Mouse (Mus musculus): ENCODE results near the gene Mgat4e. TPM values are rescaled to one million over a fixed set of nuclear protein-coding genes. Genes with fewer than 3 reads are reported as not detected.

Gene Mgat4e
- total and polyA plus RNA-seq, 3 experiments: not detected

DNA sequence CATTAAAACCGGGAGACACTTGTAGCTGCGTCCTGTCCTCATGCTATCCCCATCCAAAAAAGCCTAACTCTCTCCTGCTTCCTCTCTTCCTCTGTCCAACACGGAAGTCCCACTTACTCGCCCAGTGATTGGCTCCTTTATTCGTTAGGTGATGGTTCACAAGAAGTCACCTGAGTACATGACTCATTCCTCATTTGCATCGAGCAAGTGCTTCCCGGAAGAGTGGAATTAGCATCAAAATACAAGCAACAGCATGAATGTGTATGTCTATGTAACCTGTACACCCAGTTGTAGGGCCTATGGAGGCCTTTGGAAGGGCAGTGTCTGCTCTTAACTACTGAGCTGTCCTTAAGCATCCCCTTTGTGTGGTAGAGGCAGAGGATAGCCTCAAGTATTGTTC lies 57.2 kb downstream of the Mgat4e start:
- Histone ChIP-seq H3K4me1 (ENCODE audit: control insufficient read depth, insufficient read depth, low read length) (peaks cover 4% of the 10 kb centered on the region), H3K79me2 (replicated peaks; ENCODE audit: control insufficient read depth, insufficient read depth, low read length) (no peaks in the 10 kb centered on the region; the same call in 1 of the 2 replicates), H3K9ac (ENCODE audit: low read depth, low read length) (no peak overlapping the region), H3K27ac (no peak overlapping the region), H3K27me3 (ENCODE audit: control insufficient read depth, insufficient read depth, low read length) (no peaks in the 10 kb centered on the region), H3K4me3 (no peak overlapping the region), H3K36me3 (ENCODE audit: control insufficient read depth, insufficient read depth, low read length) (peaks cover 2% of the 10 kb centered on the region; the same call in 1 of the 2 replicates)
- intact Hi-C loops (cut with DNase I): loop anchor here (5.0 kb wide), 1 partner anchor 75 kb away; the partner anchor contains the start of gene Adipor1
- no peak for DNase-seq
- TF ChIP-seq EP300 (IDR thresholded peaks at IDR 0.05; ENCODE audit: insufficient read depth, low read depth, low read length) (no peak), CTCF (IDR thresholded peaks at IDR 0.05) (no peak), POLR2A (IDR thresholded peaks at IDR 0.05; ENCODE audit: insufficient read depth, low read depth, low read length) (no peak)
- 79% methylated on average over 7 of the region's 7 CpGs for WGBS

Other genes starting within 250 kb of the Mgat4e start
- gene Ppfia4, start 216.8 kb downstream of the Mgat4e start, total RNA-seq (2021): under 1 TPM; 0.80 to 0.94 TPM
- gene Ppfia4, start 216.8 kb downstream of the Mgat4e start, polyA plus RNA-seq (2012; rRNA removed): 4.4 and 4.9 TPM in 2 replicates
- 10 to 100 TPM; 17.8 to 18.7 TPM for gene Tmem183a, start 187.7 kb downstream of the Mgat4e start, total RNA-seq (2021)
- 22.9 and 45.8 TPM in 2 replicates for gene Tmem183a, start 187.7 kb downstream of the Mgat4e start, polyA plus RNA-seq (2012; rRNA removed)
- gene 4933406M09Rik, start 163.7 kb downstream of the Mgat4e start, total RNA-seq (2021): not detected
- not detected in 2 replicates for gene 4933406M09Rik, start 163.7 kb downstream of the Mgat4e start, polyA plus RNA-seq (2012; rRNA removed)
- 10 to 100 TPM; 21.0 to 24.1 TPM for gene Cyb5r1, start 144.1 kb downstream of the Mgat4e start, total RNA-seq (2021)
- 41.8 and 42.8 TPM in 2 replicates for gene Cyb5r1, start 144.1 kb downstream of the Mgat4e start, polyA plus RNA-seq (2012; rRNA removed)
- 100 to 1,000 TPM; 140 TPM for gene Adipor1, start 134.3 kb downstream of the Mgat4e start, total RNA-seq (2021)
- gene Adipor1, start 134.3 kb downstream of the Mgat4e start, polyA plus RNA-seq (2012; rRNA removed): 148 and 177 TPM in 2 replicates
- gene Klhl12, start 94.2 kb downstream of the Mgat4e start, total RNA-seq (2021): 10 to 100 TPM; 20.2 to 21.8 TPM
- 9.3 and 15.7 TPM in 2 replicates for gene Klhl12, start 94.2 kb downstream of the Mgat4e start, polyA plus RNA-seq (2012; rRNA removed)
- gene Rabif, start 55.0 kb downstream of the Mgat4e start, total RNA-seq (2021): 1 to 10 TPM; 8.6 to 9.1 TPM
- gene Rabif, start 55.0 kb downstream of the Mgat4e start, polyA plus RNA-seq (2012; rRNA removed): 9.1 and 14.9 TPM in 2 replicates
- 10 to 100 TPM; 11.6 to 13.2 TPM for gene Kdm5b, start 10.5 kb upstream of the Mgat4e start, total RNA-seq (2021)
- gene Kdm5b, start 10.5 kb upstream of the Mgat4e start, polyA plus RNA-seq (2012; rRNA removed): 3.3 and 7.0 TPM in 2 replicates
- under 1 TPM in 1 of 2 experiments, not detected in 1; 0.05 TPM for gene Syt2, start 97.0 kb upstream of the Mgat4e start, total RNA-seq (2021)
- 0.04 and 0.06 TPM in 2 replicates for gene Syt2, start 97.0 kb upstream of the Mgat4e start, polyA plus RNA-seq (2012; rRNA removed)

Data from heart, adult 2 months (tissue).